Mouse (Mus musculus) lung, postnatal 0 days (tissue): ENCODE measurements at regions not wholly inside any gene's neighbourhood (a gene's known extent, or its start where the extent isn't known, plus 50 kb on each side); places are given as distances from the start of the nearest gene placed in this dataset.

Experiments used
- CTCF ChIP-seq: IDR thresholded peaks from 2 replicates; pipeline ENCODE4 v1.5.1; 2016; ENCODE audit warnings: antibody characterized with exemption, mild to moderate bottlenecking
- EP300 ChIP-seq: IDR thresholded peaks from 2 replicates; pipeline ENCODE4 v1.6.1; 2016; ENCODE audit warnings: antibody characterized with exemption, mild to moderate bottlenecking, control low read depth

DNA sequence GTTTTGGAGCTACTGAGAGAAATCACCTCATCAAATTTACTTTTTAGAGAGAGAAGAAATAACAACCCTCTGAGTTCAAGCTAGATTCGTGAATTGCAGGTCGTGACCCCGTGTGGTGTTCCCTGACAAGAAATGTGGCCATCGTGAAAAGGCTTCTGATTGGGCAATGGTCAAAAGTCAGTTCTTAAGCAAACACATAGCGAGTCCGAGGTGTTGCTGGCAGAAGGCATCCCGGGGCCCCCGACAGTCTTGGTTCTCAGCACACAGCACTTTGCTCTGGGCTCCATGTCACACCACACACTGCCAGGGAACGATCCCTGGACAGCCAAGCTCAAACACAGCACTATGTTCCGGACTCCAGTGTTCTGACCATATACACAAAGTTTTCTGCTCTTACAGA lies 320.0 kb downstream of the Etnk1 start:
- no peak for TF ChIP-seq CTCF
- no peak for TF ChIP-seq EP300
